11 mouse cellular contexts compared by ENCODE assay signal in genomic region chr4:130108929-130109328, GRCm38 (mm10). TPM values are rescaled to one million over a fixed set of nuclear protein-coding genes. Genes with fewer than 3 reads are reported as not detected.
DNase-seq lines count a peak whose midpoint lies in the region; ATAC-seq and TF ChIP-seq lines count a peak whose summit lies in the region.
"Had no signal": no experiment of that assay in that cellular context is flagged by ENCODE, and none has a peak within 500 bp of the region (broad histone marks: within the 10 kb centered on the region; RNA-seq: fewer than 3 reads in every experiment).

No protein-coding gene starts in this region.

- 77% methylated on average over 3 of the region's 3 CpGs for WGBS in hindbrain, embryonic 12.5 days
- 84% methylated on average over 3 of the region's 3 CpGs for WGBS in hindbrain, embryonic 14.5 days
- 60% methylated on average over 3 of the region's 3 CpGs for WGBS in limb, embryonic 15.5 days

- H3K4me1 ChIP-seq in hindbrain, embryonic 12.5 days = peaks cover 8% of the 10 kb centered on the region
- H3K4me1 ChIP-seq in hindbrain, embryonic 14.5 days (replicated peaks; ENCODE audit: control insufficient read depth, insufficient read depth, low read length) = peaks cover 16% of the 10 kb centered on the region; the same call in 1 of the 2 replicates
- peaks cover 40% of the 10 kb centered on the region for H3K4me1 ChIP-seq in bone marrow macrophage, adult 2 months (ENCODE audit: control insufficient read depth, insufficient read depth, low read length)
- peaks cover 17% of the 10 kb centered on the region for H3K4me1 ChIP-seq in limb, embryonic 15.5 days

- H3K4me2 ChIP-seq in hindbrain, embryonic 12.5 days (replicated peaks) = 0 out of 2 replicates have a peak overlapping the region, but pooled peaks have one; percentile 62
- H3K4me2 ChIP-seq in hindbrain, embryonic 14.5 days (replicated peaks) = no peak overlapping the region
- H3K4me2 ChIP-seq in limb, embryonic 15.5 days = 0 out of 2 replicates have a peak overlapping the region, but pooled peaks have one; percentile 57

- no peak for DNase-seq in hindbrain, embryonic 14.5 days (ENCODE audit: low spot score)
- DNase-seq in embryo, embryonic 11 days = no peak
- DNase-seq in left cerebral cortex, adult 18-20 months (ENCODE audit: low spot score in 2 of 2) = no peak
- no peak for DNase-seq in layer of hippocampus, postnatal 36 days

- no peak for TF ChIP-seq POLR2A in bone marrow macrophage, adult 2 months (IDR thresholded peaks at IDR 0.05; ENCODE audit: borderline replicate concordance, low read depth, low read length)

- H3K36me3 ChIP-seq in hindbrain, embryonic 12.5 days = no peaks in the 10 kb centered on the region
- H3K36me3 ChIP-seq in hindbrain, embryonic 14.5 days (replicated peaks; ENCODE audit: control insufficient read depth, insufficient read depth) = no peaks in the 10 kb centered on the region
- H3K36me3 ChIP-seq in limb, embryonic 15.5 days = 0 out of 2 replicates have a peak, but pooled peaks cover 3% of the 10 kb centered on the region

- no peak for TF ChIP-seq CTCF in bone marrow macrophage, adult 2 months (IDR thresholded peaks at IDR 0.05; ENCODE audit: low read depth, low read length)

- H3K4me3 ChIP-seq in hindbrain, embryonic 12.5 days = no peak overlapping the region
- H3K4me3 ChIP-seq in hindbrain, embryonic 14.5 days (replicated peaks; ENCODE audit: low read length) = no peak overlapping the region
- peak overlapping the region; percentile 14; the same call in 1 of the 2 replicates for H3K4me3 ChIP-seq in bone marrow macrophage, adult 2 months (ENCODE audit: insufficient read depth, low read length)
- no peak overlapping the region for H3K4me3 ChIP-seq in limb, embryonic 15.5 days

- H3K9ac ChIP-seq in hindbrain, embryonic 12.5 days = no peak overlapping the region
- no peak overlapping the region for H3K9ac ChIP-seq in hindbrain, embryonic 14.5 days
- H3K9ac ChIP-seq in limb, embryonic 15.5 days = no peak overlapping the region
- H3K9ac ChIP-seq: forebrain, embryonic 13.5 days had no signal

- peaks cover 1% of the 10 kb centered on the region for H3K9me3 ChIP-seq in hindbrain, embryonic 12.5 days (replicated peaks)
- H3K9me3 ChIP-seq in hindbrain, embryonic 14.5 days (ENCODE audit: control insufficient read depth, low read length) = no peaks in the 10 kb centered on the region
- no peaks in the 10 kb centered on the region for H3K9me3 ChIP-seq in limb, embryonic 15.5 days
- H3K9me3 ChIP-seq: forebrain, embryonic 13.5 days had no signal

- ATAC-seq in hindbrain, embryonic 12.5 days (ENCODE audit: low FRiP score) = no peak
- ATAC-seq in hindbrain, embryonic 14.5 days (ENCODE audit: low FRiP score) = no peak
- ATAC-seq in limb, embryonic 15.5 days (ENCODE audit: insufficient number of reproducible peaks, low FRiP score, low TSS enrichment, low read depth) = no peak
- peak; percentile 10; the same call in 1 of the 2 replicates for ATAC-seq in megakaryocyte progenitor cell, adult 5-6 weeks (replicated peaks; ENCODE audit: poor library complexity)
- ATAC-seq: forebrain, embryonic 13.5 days; hindbrain, embryonic 16.5 days had no signal

- no peak overlapping the region for H3K27ac ChIP-seq in hindbrain, embryonic 12.5 days
- H3K27ac ChIP-seq in hindbrain, embryonic 14.5 days = no peak overlapping the region
- no peak overlapping the region for H3K27ac ChIP-seq in bone marrow macrophage, adult 2 months (ENCODE audit: insufficient read depth, low read depth, low read length)
- 0 out of 2 replicates have a peak overlapping the region, but pooled peaks have one; percentile 27 for H3K27ac ChIP-seq in limb, embryonic 15.5 days
- H3K27ac ChIP-seq: forebrain, embryonic 13.5 days had no signal

- no peaks in the 10 kb centered on the region for H3K27me3 ChIP-seq in hindbrain, embryonic 12.5 days
- no peaks in the 10 kb centered on the region; the same call in 1 of the 2 replicates for H3K27me3 ChIP-seq in hindbrain, embryonic 14.5 days (ENCODE audit: control insufficient read depth, insufficient read depth, low read length)
- H3K27me3 ChIP-seq in limb, embryonic 15.5 days = no peaks in the 10 kb centered on the region

RNA-seq across cellular contexts. Expression of gene Pef1, which starts 6.6 kb away (rescaled TPM):
- 59.7 and 61.0 TPM in 2 replicates for polyA plus RNA-seq in hindbrain, embryonic 12.5 days (2016; fragmentation: Nextera tagmentation; extraction: Ambion mirVana)
- 66.0 and 77.7 TPM in 2 replicates for polyA plus RNA-seq in hindbrain, embryonic 14.5 days (2014; fragmentation: Nextera tagmentation; extraction: Ambion mirVana)
- 41.4 and 44.1 TPM in 2 replicates for polyA plus RNA-seq in bone marrow macrophage, adult 2 months (2012; ENCODE audit: insufficient read depth, insufficient read length, missing spikeins)
- polyA plus RNA-seq in limb, embryonic 15.5 days (2015; fragmentation: Nextera tagmentation; extraction: Ambion mirVana) = 68.1 and 75.1 TPM in 2 replicates
- total RNA-seq in megakaryocyte progenitor cell, adult 5-6 weeks (2015) = 39.4 and 51.8 TPM in 2 replicates
- total RNA-seq in megakaryocyte progenitor cell, adult 5-6 weeks (2017) = 11.8 and 15.5 TPM in 2 replicates
- total RNA-seq in left cerebral cortex, adult 18-20 months (2021) = 10 to 100 TPM; 79.7 to 82.3 TPM
- total RNA-seq in layer of hippocampus, postnatal 36 days (2021) = 10 to 100 TPM; 63.7 TPM

RNA-seq across cellular contexts. Expression of gene Hcrtr1, which starts 30.2 kb away (rescaled TPM):
- polyA plus RNA-seq in hindbrain, embryonic 12.5 days (2016; fragmentation: Nextera tagmentation; extraction: Ambion mirVana) = 1.0 and 1.3 TPM in 2 replicates
- polyA plus RNA-seq in hindbrain, embryonic 14.5 days (2014; fragmentation: Nextera tagmentation; extraction: Ambion mirVana) = 1.7 and 2.3 TPM in 2 replicates
- not detected in 2 replicates for polyA plus RNA-seq in bone marrow macrophage, adult 2 months (2012; ENCODE audit: insufficient read depth, insufficient read length, missing spikeins)
- 0.10 and 0.12 TPM in 2 replicates for polyA plus RNA-seq in limb, embryonic 15.5 days (2015; fragmentation: Nextera tagmentation; extraction: Ambion mirVana)
- not detected in 2 replicates for total RNA-seq in megakaryocyte progenitor cell, adult 5-6 weeks (2015)
- not detected in 2 replicates for total RNA-seq in megakaryocyte progenitor cell, adult 5-6 weeks (2017)
- 1 to 10 TPM; 1.6 to 2.4 TPM for total RNA-seq in left cerebral cortex, adult 18-20 months (2021)
- total RNA-seq in layer of hippocampus, postnatal 36 days (2021) = 1 to 10 TPM; 2.7 to 3.1 TPM
- total RNA-seq: neutrophil, adult 5-6 weeks had no signal
- polyA plus RNA-seq: forebrain, embryonic 13.5 days had no signal
